Mouse (Mus musculus) spleen, postnatal 14 days (tissue): ENCODE measurements around the gene Odf2l.

Source experiments
- DNase-seq, 2 experiments: peaks; one replicate each; pipeline ENCODE4 v3.0.0; 2021 to 2022; ENCODE audit warnings: low spot score in 2 of 2

The Odf2l gene

DNA sequence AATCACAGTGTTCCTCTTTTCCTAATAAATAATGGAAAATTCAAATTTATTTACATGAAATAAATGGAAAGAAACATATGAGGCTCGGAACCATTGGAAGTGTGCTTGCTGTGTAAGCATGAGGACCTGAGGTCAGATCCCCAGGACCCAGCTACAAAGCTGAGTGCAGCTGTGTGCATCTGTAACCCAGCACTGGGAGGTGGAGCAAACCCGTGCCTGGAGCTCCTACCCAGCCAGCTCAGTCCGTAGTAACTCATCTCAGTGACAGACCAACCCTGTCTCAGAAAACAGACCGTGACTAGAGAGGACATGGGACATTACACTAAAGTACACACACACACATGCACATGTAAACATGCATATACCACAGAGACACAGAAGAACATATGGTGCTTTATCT lies 21.8 kb downstream of the Odf2l start:
- DNase-seq, result no peak

DNA sequence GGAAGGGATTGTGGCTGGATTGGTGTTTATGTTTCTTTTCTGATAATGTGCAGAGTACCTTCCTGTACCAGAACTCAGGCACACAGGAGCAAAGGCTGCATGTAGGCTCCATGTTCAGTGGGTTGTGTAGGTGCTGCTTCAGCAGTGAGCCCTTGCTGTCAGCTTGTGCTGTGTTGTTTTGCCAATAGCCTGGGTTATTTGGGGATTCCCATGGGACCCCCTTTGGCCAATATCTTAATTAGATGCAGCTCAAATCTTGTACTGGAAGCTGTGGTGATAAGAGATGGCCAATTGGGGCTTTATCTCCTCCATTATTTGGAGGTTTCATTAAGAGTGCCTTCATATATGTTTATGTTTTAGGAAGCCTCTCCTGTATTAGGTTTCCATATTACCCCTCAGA lies 24.5 kb downstream of the Odf2l start:
- no peak for DNase-seq

GRCm38 (mm10) chr3:145143856-145144255 lies 25.5 kb downstream of the Odf2l start:
- DNase-seq, result no peak

DNA sequence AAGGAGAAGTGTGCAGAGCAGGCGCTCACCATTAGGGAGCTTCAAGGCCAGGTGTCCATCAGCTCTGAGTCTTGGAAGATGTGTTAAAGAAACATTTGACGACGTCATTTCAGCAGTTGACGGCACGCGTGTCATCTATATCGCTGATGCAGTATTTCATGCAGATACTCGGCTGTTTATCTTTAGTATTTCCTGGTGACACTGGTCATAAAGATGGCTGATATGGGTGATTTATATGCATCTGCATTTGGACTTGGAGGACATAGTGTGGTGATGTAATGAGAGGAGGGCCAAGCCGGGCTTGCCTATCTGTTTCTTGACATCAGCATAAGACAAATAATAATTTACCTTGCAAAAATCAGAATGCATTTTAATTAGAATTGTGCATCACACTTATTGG lies 28.5 kb downstream of the Odf2l start:
- DNase-seq, result no peak

- DNase-seq, result no peak
Measured at GRCm38 (mm10) chr3:145147483-145147882, 29.1 kb downstream of the Odf2l start.

DNA sequence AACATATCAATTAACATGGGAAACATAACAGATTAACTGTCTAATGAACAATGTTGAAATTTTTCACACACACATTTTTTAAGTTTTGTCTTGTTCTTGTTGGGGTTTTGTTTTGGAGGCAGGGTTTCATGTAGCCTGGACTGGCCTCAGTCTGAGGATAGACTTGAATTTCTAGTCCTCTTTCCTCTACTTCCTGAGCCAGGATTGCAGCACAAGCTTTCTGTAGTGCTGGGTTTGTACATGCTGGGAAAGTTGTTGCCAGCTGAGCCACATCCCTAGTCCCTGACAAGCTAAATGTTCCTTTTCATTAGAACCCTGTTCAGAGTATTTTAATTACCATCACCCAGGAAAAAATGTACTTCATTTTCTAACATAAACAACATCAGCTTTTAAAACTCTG lies 29.6 kb downstream of the Odf2l start:
- DNase-seq, result no peak

DNA sequence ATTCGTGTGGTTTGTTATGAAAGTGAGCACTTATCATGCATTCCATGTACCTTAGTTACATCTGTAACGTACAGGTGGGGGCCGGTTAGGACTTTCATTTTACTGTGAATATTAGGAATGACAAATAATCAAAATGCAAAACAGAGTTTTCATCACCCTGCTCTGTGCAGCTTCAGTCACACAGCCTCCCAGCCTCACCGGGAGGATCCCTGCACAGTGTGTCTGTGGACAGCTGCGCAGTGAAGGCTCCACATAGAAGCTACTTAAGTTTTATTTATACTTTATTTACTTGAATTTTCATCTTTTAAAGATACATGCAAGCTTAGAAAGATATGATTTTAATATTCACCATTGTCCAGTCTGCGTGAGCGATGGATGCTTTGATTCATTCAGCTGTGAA lies 32.7 kb downstream of the Odf2l start:
- DNase-seq, result no peak

GRCm38 (mm10) chr3:145151933-145152332 lies 33.5 kb downstream of the Odf2l start:
- no peak for DNase-seq

- DNase-seq, result no peak
Measured at GRCm38 (mm10) chr3:145156883-145157282, 38.5 kb downstream of the Odf2l start.

DNA sequence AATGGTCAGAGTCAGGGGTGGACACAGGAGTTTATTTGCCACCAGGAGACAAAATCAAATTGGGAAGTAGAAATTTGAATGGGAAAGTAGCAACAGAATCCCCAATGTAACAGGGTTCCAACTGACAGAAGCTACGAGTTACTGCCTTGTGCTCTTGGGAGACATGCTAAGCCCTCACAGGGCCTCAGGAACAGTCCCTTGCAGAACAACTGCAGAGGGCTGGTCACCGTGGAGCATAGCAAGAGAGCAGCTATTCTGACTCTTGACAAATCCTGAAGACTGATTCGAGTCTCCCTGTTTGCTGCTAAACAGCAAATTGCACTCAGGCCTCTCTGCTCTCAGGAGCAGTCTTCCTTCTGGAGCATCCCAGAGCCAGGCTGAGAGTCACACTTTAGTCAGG lies 40.1 kb downstream of the Odf2l start:
- DNase-seq, result no peak

- no peak for DNase-seq
Measured at GRCm38 (mm10) chr3:145166741-145167140, 48.4 kb downstream of the Odf2l start.

DNA sequence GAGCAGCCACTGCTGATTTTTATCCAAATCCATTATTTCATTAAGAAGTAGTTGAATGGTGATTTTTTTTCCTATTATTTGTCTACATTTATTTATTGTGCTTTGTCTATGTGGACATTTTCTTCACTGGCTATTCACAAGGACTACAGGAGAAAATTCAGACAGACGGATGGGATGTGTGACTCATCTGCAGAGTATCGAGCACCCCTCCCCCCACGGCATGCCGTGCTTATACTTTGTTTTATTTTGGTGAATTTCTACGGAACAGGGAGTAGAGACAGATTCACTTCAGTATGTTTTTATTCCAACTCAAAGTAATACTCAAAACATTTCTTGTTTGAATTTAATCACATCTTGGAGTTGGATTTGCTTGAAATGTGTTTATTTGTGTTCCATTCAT lies 49.4 kb downstream of the Odf2l start:
- no peak for DNase-seq

DNA sequence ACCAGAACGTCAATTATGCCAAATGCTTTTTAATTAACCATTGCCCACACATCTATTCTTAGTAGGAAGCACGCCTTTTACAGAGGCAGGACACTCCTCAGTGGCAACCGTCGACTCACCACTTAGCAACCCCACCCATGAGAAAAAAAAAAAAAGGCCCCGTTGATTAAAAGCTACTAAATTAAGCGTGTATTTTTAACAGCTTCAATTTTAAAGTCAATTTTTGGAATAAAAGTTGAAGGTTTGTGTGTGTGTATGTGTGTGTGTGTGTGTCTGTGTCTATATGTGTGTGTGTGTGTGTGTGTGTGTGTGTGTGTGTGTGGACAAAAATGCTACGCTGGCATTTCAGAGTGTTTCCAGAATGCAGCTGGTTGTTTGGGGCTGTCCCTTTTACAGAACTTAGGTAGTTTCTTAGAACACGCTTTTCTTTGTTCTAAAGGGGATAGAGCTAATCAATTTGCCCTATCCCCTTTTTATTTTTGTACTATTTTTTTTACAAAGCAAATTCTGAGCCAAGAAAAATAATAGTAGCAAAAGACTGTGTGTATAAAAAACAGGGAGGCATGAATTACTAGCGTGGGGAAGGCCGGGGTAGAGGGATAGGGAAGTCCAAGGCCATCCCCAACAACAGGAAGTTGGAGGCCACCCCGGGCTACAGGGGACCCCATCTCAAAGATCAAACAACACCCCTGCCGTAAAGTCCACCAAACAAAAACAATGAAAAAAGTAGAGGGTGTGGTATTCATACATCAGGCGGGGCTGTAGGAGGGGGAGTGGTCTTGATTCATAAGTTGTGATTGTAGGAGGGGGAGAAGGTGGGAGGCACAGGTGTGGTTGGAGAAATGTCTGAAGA lies 50.7 kb downstream of the Odf2l start:
- DNase-seq, result no peak

GRCm38 (mm10) chr3:145170028-145170427 lies 51.6 kb downstream of the Odf2l start:
- DNase-seq, result no peak

DNA sequence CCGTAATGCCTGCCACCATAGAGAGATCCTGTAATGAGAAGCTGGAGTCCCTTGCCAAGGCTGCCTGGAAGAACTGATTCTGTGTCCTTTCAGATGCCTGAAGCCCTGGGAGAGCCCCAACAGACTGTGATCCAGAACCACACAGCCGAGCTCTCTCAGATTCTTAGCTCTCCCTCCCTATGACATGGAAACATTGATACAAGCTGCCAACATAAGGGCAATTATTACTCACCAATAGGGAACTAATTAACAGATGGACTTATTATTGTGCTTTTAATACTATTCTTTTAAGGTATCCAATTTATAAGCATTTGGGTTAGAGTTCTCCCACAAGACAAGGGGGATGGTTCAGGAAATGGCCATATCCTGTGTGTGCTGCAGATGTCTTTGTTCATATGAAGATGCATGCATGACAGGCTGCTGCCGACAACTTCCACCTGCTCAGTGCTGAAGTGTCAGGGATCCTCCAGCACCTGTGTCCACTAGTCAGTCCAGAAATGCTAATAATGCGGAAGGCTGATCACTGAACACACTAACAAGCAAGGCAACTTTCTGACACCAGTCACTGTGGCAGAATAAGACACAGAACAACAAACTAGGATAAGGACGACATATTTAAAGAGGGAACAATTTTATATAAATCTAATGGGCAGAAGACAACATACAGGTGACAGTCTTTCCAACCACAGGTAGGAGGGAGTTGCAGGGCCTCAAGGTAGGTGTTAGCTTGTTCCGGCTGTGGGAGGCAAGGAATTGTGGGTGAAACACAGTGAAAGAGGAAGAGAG lies 52.4 kb downstream of the Odf2l start:
- DNase-seq, result no peak

DNA sequence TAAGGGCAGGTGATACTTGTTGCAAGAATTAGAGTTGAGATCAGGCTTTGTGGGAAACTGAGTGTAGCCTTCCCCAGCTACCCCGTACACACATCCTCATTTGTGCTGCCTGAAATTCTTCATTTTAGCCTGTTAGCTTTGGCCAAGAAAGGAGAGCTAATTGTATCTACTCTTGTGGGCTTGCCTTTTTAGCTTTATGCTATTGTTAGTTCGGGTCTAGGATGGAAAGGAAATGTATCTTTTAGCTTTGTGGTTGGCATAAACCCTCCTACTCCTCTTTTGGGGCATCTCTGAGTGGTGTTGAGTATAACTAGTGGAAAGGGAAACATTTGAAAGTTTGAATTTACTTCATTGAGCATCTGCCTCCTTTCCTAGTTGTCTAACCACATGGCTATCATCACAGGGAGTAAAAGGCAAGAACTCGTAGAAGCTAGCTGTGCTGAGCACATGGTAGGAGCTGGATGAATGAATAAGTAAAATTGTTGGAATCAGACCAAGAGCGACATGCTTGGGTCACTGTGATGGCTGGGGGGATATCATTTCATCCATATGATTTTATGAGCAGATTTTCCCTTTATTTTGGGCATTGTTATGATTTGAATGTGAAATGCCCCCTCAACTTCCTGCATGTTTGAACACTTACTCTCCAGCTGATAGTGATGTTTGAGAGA lies 53.1 kb downstream of the Odf2l start:
- no peak for DNase-seq

- no peak for DNase-seq
Measured at GRCm38 (mm10) chr3:145184645-145185044, 66.3 kb downstream of the Odf2l start.

- DNase-seq, result no peak
Measured at GRCm38 (mm10) chr3:145191972-145192371, 73.6 kb downstream of the Odf2l start.

- no peak for DNase-seq
Measured at GRCm38 (mm10) chr3:145195240-145195923, 77.0 kb downstream of the Odf2l start.

DNA sequence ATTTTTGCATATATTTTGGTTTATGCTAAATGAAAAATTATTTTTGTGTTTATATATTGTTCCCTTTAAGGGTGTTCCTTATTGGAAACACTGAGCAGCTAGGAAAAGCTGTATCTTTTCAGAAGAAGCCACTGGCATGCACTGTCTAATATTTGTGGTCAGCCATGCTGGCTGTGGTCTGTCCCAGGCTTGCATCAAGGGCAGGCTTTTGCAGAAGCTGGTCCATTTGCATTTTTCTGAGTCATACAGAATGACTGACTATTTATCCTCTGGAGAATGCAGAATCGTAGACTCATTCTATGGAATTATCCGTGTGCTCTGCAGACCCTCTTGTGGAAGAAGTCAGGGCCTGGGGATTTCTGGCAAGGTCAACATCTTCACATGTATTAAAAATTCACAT lies 79.7 kb downstream of the Odf2l start:
- no peak for DNase-seq
